ENCODE assay signal across 13 mouse cellular contexts in genomic region chr4:119188060-119188785, GRCm38 (mm10). TPM values are rescaled to one million over a fixed set of nuclear protein-coding genes. Genes with fewer than 3 reads are reported as not detected.
DNase-seq lines count a peak whose midpoint lies in the region; ATAC-seq and TF ChIP-seq lines count a peak whose summit lies in the region.
"Had no signal": no experiment of that assay in that cellular context is flagged by ENCODE, and none has a peak within 500 bp of the region (broad histone marks: within the 10 kb centered on the region; RNA-seq: fewer than 3 reads in every experiment).

No protein-coding gene starts in this region.

- H3K9me3 ChIP-seq in lung, embryonic 14.5 days (ENCODE audit: low read depth, low read length) = no peaks in the 10 kb centered on the region
- H3K9me3 ChIP-seq in heart, postnatal 0 days (replicated peaks; ENCODE audit: control insufficient read depth, low read length) = no peaks in the 10 kb centered on the region
- H3K9me3 ChIP-seq in kidney, embryonic 16.5 days (ENCODE audit: low read length) = no peaks in the 10 kb centered on the region
- H3K9me3 ChIP-seq: embryonic facial prominence, embryonic 13.5 days; hindbrain, embryonic 13.5 days; midbrain, embryonic 10.5 days had no signal

- no peak overlapping the region for H3K27ac ChIP-seq in cerebellum, adult 2 months (ENCODE audit: insufficient read depth, low read length)
- no peak overlapping the region for H3K27ac ChIP-seq in lung, embryonic 14.5 days (ENCODE audit: low read depth)
- H3K27ac ChIP-seq in heart, postnatal 0 days (ENCODE audit: low read depth) = no peak overlapping the region
- no peak overlapping the region for H3K27ac ChIP-seq in kidney, embryonic 16.5 days (ENCODE audit: low read length)
- H3K27ac ChIP-seq: embryonic facial prominence, embryonic 13.5 days; hindbrain, embryonic 13.5 days; midbrain, embryonic 10.5 days had no signal

- intact Hi-C loops in left cerebral cortex, postnatal 36 days (cut with DNase I) = no loop called here

- H3K36me3 ChIP-seq in lung, embryonic 14.5 days (ENCODE audit: insufficient read depth) = no peaks in the 10 kb centered on the region
- no peaks in the 10 kb centered on the region for H3K36me3 ChIP-seq in heart, postnatal 0 days (replicated peaks; ENCODE audit: control insufficient read depth, insufficient read depth, low read length)
- H3K36me3 ChIP-seq in kidney, embryonic 16.5 days (ENCODE audit: insufficient read depth, low read length) = no peaks in the 10 kb centered on the region
- H3K36me3 ChIP-seq: embryonic facial prominence, embryonic 13.5 days; hindbrain, embryonic 13.5 days; midbrain, embryonic 10.5 days had no signal

- DNase-seq in cerebellum, adult 2 months = no peak
- DNase-seq in lung, embryonic 14.5 days = peak; percentile 19
- DNase-seq in lung, postnatal 4 days = no peak
- DNase-seq in heart, postnatal 0 days (ENCODE audit: low spot score) = peak; percentile 38
- DNase-seq in spleen, postnatal 14 days (ENCODE audit: low spot score in 2 of 2) = peak; percentile 40 to 50
- no peak for DNase-seq in left cerebral cortex, postnatal 36 days (ENCODE audit: low spot score in 2 of 2)

- no peaks in the 10 kb centered on the region for H3K4me1 ChIP-seq in cerebellum, adult 2 months (ENCODE audit: control insufficient read depth, insufficient read depth, low read length)
- no peaks in the 10 kb centered on the region for H3K4me1 ChIP-seq in lung, embryonic 14.5 days (ENCODE audit: insufficient read depth)
- H3K4me1 ChIP-seq in heart, postnatal 0 days (ENCODE audit: control insufficient read depth, insufficient read depth) = no peaks in the 10 kb centered on the region
- H3K4me1 ChIP-seq in kidney, embryonic 16.5 days (ENCODE audit: insufficient read depth, low read length) = no peaks in the 10 kb centered on the region
- H3K4me1 ChIP-seq: embryonic facial prominence, embryonic 13.5 days; hindbrain, embryonic 13.5 days had no signal

- H3K4me3 ChIP-seq in cerebellum, adult 2 months (replicated peaks; ENCODE audit: insufficient read depth, low read depth, low read length) = no peak overlapping the region
- peak overlapping the region; percentile 8; the same call in 1 of the 2 replicates for H3K4me3 ChIP-seq in lung, embryonic 14.5 days (ENCODE audit: low read depth, low read length)
- H3K4me3 ChIP-seq in heart, postnatal 0 days (ENCODE audit: low read depth, low read length) = no peak overlapping the region
- no peak overlapping the region for H3K4me3 ChIP-seq in kidney, embryonic 16.5 days (ENCODE audit: low read length)
- H3K4me3 ChIP-seq: embryonic facial prominence, embryonic 13.5 days; hindbrain, embryonic 13.5 days; midbrain, embryonic 10.5 days had no signal

- WGBS in cerebellum, adult 2 months = 54% methylated on average over 11 of the region's 11 CpGs
- WGBS in lung, embryonic 14.5 days = 37% methylated on average over 11 of the region's 11 CpGs
- WGBS in heart, postnatal 0 days = 31% methylated on average over 11 of the region's 11 CpGs
- WGBS in kidney, embryonic 16.5 days = 53% methylated on average over 11 of the region's 11 CpGs

- no peak for ATAC-seq in cerebellum, adult (ENCODE audit: insufficient number of reproducible peaks, low FRiP score, low TSS enrichment)
- ATAC-seq in lung, embryonic 14.5 days (ENCODE audit: insufficient read depth) = no peak
- ATAC-seq in heart, postnatal 0 days (ENCODE audit: insufficient read depth, low read depth) = peak; percentile 55; the same call in 1 of the 2 replicates
- ATAC-seq in kidney, embryonic 16.5 days (ENCODE audit: low FRiP score, low TSS enrichment) = no peak

- H3K9ac ChIP-seq in lung, embryonic 14.5 days = no peak overlapping the region; the same call in 1 of the 2 replicates
- H3K9ac ChIP-seq in heart, postnatal 0 days (replicated peaks; ENCODE audit: low read depth, low read length) = no peak overlapping the region
- H3K9ac ChIP-seq in kidney, embryonic 16.5 days (replicated peaks; ENCODE audit: low read length) = no peak overlapping the region
- H3K9ac ChIP-seq: embryonic facial prominence, embryonic 13.5 days; hindbrain, embryonic 13.5 days had no signal

- H3K27me3 ChIP-seq in cerebellum, adult 2 months (ENCODE audit: control insufficient read depth, insufficient read depth, low read length) = no peaks in the 10 kb centered on the region
- H3K27me3 ChIP-seq in lung, embryonic 14.5 days (ENCODE audit: insufficient read depth, low read length) = no peaks in the 10 kb centered on the region
- H3K27me3 ChIP-seq in heart, postnatal 0 days (ENCODE audit: control insufficient read depth, insufficient read depth, low read length) = no peaks in the 10 kb centered on the region
- H3K27me3 ChIP-seq in kidney, embryonic 16.5 days (ENCODE audit: insufficient read depth, low read length) = no peaks in the 10 kb centered on the region
- H3K27me3 ChIP-seq: hindbrain, embryonic 13.5 days had no signal

- no peak for TF ChIP-seq EP300 in heart, postnatal 0 days (IDR thresholded peaks at IDR 0.05; ENCODE audit: low read depth)

- TF ChIP-seq CTCF in cerebellum, adult 2 months (IDR thresholded peaks at IDR 0.05; ENCODE audit: borderline replicate concordance, insufficient read depth, low read depth, low read length) = peak; percentile 18; the same call in 1 of the 2 replicates
- TF ChIP-seq CTCF in lung, embryonic 14.5 days (IDR thresholded peaks at IDR 0.05; ENCODE audit: low read depth) = peak; percentile 31; the same call in 1 of the 2 replicates
- peak; percentile 49 for TF ChIP-seq CTCF in heart, postnatal 0 days (IDR thresholded peaks at IDR 0.05; ENCODE audit: low read depth)

- H3K4me2 ChIP-seq in lung, embryonic 14.5 days = no peak overlapping the region; the same call in 1 of the 2 replicates
- H3K4me2 ChIP-seq in heart, postnatal 0 days (ENCODE audit: low read depth, low read length) = peak overlapping the region; percentile 15; the same call in 1 of the 2 replicates
- H3K4me2 ChIP-seq in kidney, embryonic 16.5 days (replicated peaks; ENCODE audit: low read depth, low read length) = no peak overlapping the region
- H3K4me2 ChIP-seq: embryonic facial prominence, embryonic 13.5 days; hindbrain, embryonic 13.5 days had no signal

- TF ChIP-seq POLR2A in cerebellum, adult 2 months (IDR thresholded peaks at IDR 0.05; ENCODE audit: borderline replicate concordance, insufficient read depth, low read length) = no peak

RNA-seq across cellular contexts. Expression of gene Ermap, which starts 1.6 kb away (rescaled TPM):
- 0.22 and 0.28 TPM in 2 replicates for polyA plus RNA-seq in cerebellum, adult 2 months (2012; rRNA removed)
- 0.57 and 0.79 TPM in 2 replicates for polyA plus RNA-seq in lung, embryonic 14.5 days (2014; fragmentation: Nextera tagmentation; extraction: Ambion mirVana)
- 0.15 TPM in 1 of 2 replicates, not detected in the other for total RNA-seq in heart, postnatal 0 days (2014; rRNA removed; ENCODE audit: low replicate concordance)
- 0.51 and 0.57 TPM in 2 replicates for polyA plus RNA-seq in heart, postnatal 0 days (2015; fragmentation: Nextera tagmentation; extraction: Ambion mirVana)
- 1.4 and 1.8 TPM in 2 replicates for polyA plus RNA-seq in kidney, embryonic 16.5 days (2015; fragmentation: Nextera tagmentation; extraction: Ambion mirVana)
- under 1 TPM; 0.44 to 0.75 TPM for total RNA-seq in left cerebral cortex, postnatal 36 days (2021)

RNA-seq across cellular contexts. Expression of gene Svbp, which starts 6.9 kb away (rescaled TPM):
- polyA plus RNA-seq in cerebellum, adult 2 months (2012; rRNA removed) = 25.7 and 26.4 TPM in 2 replicates
- 134 TPM in 2 replicates for polyA plus RNA-seq in lung, embryonic 14.5 days (2014; fragmentation: Nextera tagmentation; extraction: Ambion mirVana)
- total RNA-seq in heart, postnatal 0 days (2014; rRNA removed; ENCODE audit: low replicate concordance) = 33.2 and 49.1 TPM in 2 replicates
- 126 and 129 TPM in 2 replicates for polyA plus RNA-seq in heart, postnatal 0 days (2015; fragmentation: Nextera tagmentation; extraction: Ambion mirVana)
- 121 and 125 TPM in 2 replicates for polyA plus RNA-seq in kidney, embryonic 16.5 days (2015; fragmentation: Nextera tagmentation; extraction: Ambion mirVana)
- total RNA-seq in left cerebral cortex, postnatal 36 days (2021) = 10 to 100 TPM; 18.5 to 20.5 TPM

RNA-seq across cellular contexts. Expression of gene Zfp691, which starts 14.2 kb away (rescaled TPM):
- 6.4 and 10.0 TPM in 2 replicates for polyA plus RNA-seq in cerebellum, adult 2 months (2012; rRNA removed)
- 6.8 and 7.7 TPM in 2 replicates for polyA plus RNA-seq in lung, embryonic 14.5 days (2014; fragmentation: Nextera tagmentation; extraction: Ambion mirVana)
- total RNA-seq in heart, postnatal 0 days (2014; rRNA removed; ENCODE audit: low replicate concordance) = 12.9 and 14.3 TPM in 2 replicates
- 13.7 and 13.8 TPM in 2 replicates for polyA plus RNA-seq in heart, postnatal 0 days (2015; fragmentation: Nextera tagmentation; extraction: Ambion mirVana)
- 9.5 and 9.8 TPM in 2 replicates for polyA plus RNA-seq in kidney, embryonic 16.5 days (2015; fragmentation: Nextera tagmentation; extraction: Ambion mirVana)
- total RNA-seq in left cerebral cortex, postnatal 36 days (2021) = 1 to 10 TPM; 6.9 to 8.6 TPM

RNA-seq across cellular contexts. Expression of gene Tmem269, which starts 29.8 kb away (rescaled TPM):
- 0.82 and 0.92 TPM in 2 replicates for polyA plus RNA-seq in cerebellum, adult 2 months (2012; rRNA removed)
- polyA plus RNA-seq in lung, embryonic 14.5 days (2014; fragmentation: Nextera tagmentation; extraction: Ambion mirVana) = not detected in 2 replicates
- not detected in 2 replicates for total RNA-seq in heart, postnatal 0 days (2014; rRNA removed; ENCODE audit: low replicate concordance)
- not detected in 2 replicates for polyA plus RNA-seq in heart, postnatal 0 days (2015; fragmentation: Nextera tagmentation; extraction: Ambion mirVana)
- not detected in 2 replicates for polyA plus RNA-seq in kidney, embryonic 16.5 days (2015; fragmentation: Nextera tagmentation; extraction: Ambion mirVana)
- under 1 TPM; 0.57 to 0.91 TPM for total RNA-seq in left cerebral cortex, postnatal 36 days (2021)
- total RNA-seq: adrenal gland, adult 18-20 months; layer of hippocampus, postnatal 10 days had no signal
- polyA plus RNA-seq: embryonic facial prominence, embryonic 13.5 days had no signal

RNA-seq across cellular contexts. Expression of gene AU022252, which starts 44.3 kb away (rescaled TPM):
- polyA plus RNA-seq in cerebellum, adult 2 months (2012; rRNA removed) = 10.7 and 11.9 TPM in 2 replicates
- polyA plus RNA-seq in lung, embryonic 14.5 days (2014; fragmentation: Nextera tagmentation; extraction: Ambion mirVana) = 29.0 and 32.3 TPM in 2 replicates
- 7.1 and 7.5 TPM in 2 replicates for total RNA-seq in heart, postnatal 0 days (2014; rRNA removed; ENCODE audit: low replicate concordance)
- 15.5 and 18.4 TPM in 2 replicates for polyA plus RNA-seq in heart, postnatal 0 days (2015; fragmentation: Nextera tagmentation; extraction: Ambion mirVana)
- 31.1 and 33.7 TPM in 2 replicates for polyA plus RNA-seq in kidney, embryonic 16.5 days (2015; fragmentation: Nextera tagmentation; extraction: Ambion mirVana)
- 10 to 100 TPM; 28.0 to 34.5 TPM for total RNA-seq in left cerebral cortex, postnatal 36 days (2021)

Comparison
In these comparisons a context has a peak if more than half of its experiments do, and no peak if none do; other contexts are left out.
1. DNase-seq: peak in lung, embryonic 14.5 days (single experiment), heart, postnatal 0 days (single experiment) and spleen, postnatal 14 days (2 of 2); none in cerebellum, adult 2 months (0 of 2), lung, postnatal 4 days (0 of 2) and left cerebral cortex, postnatal 36 days (0 of 2).
2. Peak in every context shown above with its lines, with median percentiles within 50 percentile points of each other: CTCF ChIP-seq.